Mouse (Mus musculus): ENCODE data around the gene Dnah10.

Dnah10 gene

GRCm38 (mm10) chr5:124868981-124869380 lies 144.1 kb downstream of the Dnah10 start:
- peak; percentile 37 to 60 for DNase-seq (ENCODE audit: low spot score in 2 of 2)

GRCm38 (mm10) chr5:124872033-124872432 lies 147.1 kb downstream of the Dnah10 start:
- DNase-seq (ENCODE audit: low spot score in 2 of 2), result peak; percentile 23 to 43

GRCm38 (mm10) chr5:124873096-124873495 lies 148.2 kb downstream of the Dnah10 start:
- DNase-seq (ENCODE audit: low spot score in 2 of 2), result no peak

GRCm38 (mm10) chr5:124873890-124874601 lies 149.2 kb downstream of the Dnah10 start:
- DNase-seq (ENCODE audit: low spot score in 2 of 2), result no peak

GRCm38 (mm10) chr5:124879251-124879650 lies 154.4 kb downstream of the Dnah10 start:
- DNase-seq (ENCODE audit: low spot score in 2 of 2), result no peak

GRCm38 (mm10) chr5:124879801-124880200 lies 154.9 kb downstream of the Dnah10 start:
- no peak for DNase-seq (ENCODE audit: low spot score in 2 of 2)

GRCm38 (mm10) chr5:124883877-124884276 lies 159.0 kb downstream of the Dnah10 start:
- no peak for DNase-seq (ENCODE audit: low spot score in 2 of 2)
